ENCODE assay signal across 8 mouse cellular contexts in genomic region chr6:114876033-114876432, GRCm38 (mm10).
DNase-seq lines count a peak whose midpoint lies in the region; ATAC-seq and TF ChIP-seq lines count a peak whose summit lies in the region.

No protein-coding gene starts in this region.

- no peaks in the 10 kb centered on the region for H3K27me3 ChIP-seq in heart, embryonic 13.5 days (replicated peaks)
- H3K27me3 ChIP-seq in hindbrain, embryonic 13.5 days: no peaks in the 10 kb centered on the region
- no peaks in the 10 kb centered on the region for H3K27me3 ChIP-seq in midbrain, embryonic 10.5 days (ENCODE audit: low read depth, poor library complexity, severe bottlenecking)

- DNase-seq in heart, postnatal 36 days: no peak
- no peak for DNase-seq in midbrain, embryonic 10.5 days (ENCODE audit: low spot score)
- DNase-seq in spleen, postnatal 10 days (ENCODE audit: low spot score in 2 of 2): no peak
- DNase-seq in B cell, adult 2 months: no peak
- no peak for DNase-seq in right cerebral cortex, postnatal 10 days (ENCODE audit: low spot score in 2 of 2)

- intact Hi-C loops in heart, postnatal 36 days (cut with DNase I): no loop called here

- TF ChIP-seq POLR2A in bone marrow, adult 2 months (IDR thresholded peaks at IDR 0.05; ENCODE audit: borderline replicate concordance, control insufficient read depth, low read depth, low read length): no peak

- TF ChIP-seq CTCF in bone marrow, adult 2 months (IDR thresholded peaks at IDR 0.05; ENCODE audit: control insufficient read depth, insufficient read depth, low read length): no peak

- H3K4me1 ChIP-seq in heart, embryonic 13.5 days: peaks cover 91% of the 10 kb centered on the region
- peaks cover 5% of the 10 kb centered on the region; the same call in 1 of the 2 replicates for H3K4me1 ChIP-seq in bone marrow, adult 2 months (ENCODE audit: control insufficient read depth, insufficient read depth, low read length)
- peaks cover 86% of the 10 kb centered on the region for H3K4me1 ChIP-seq in hindbrain, embryonic 13.5 days (replicated peaks)
- peaks cover 91% of the 10 kb centered on the region for H3K4me1 ChIP-seq in midbrain, embryonic 10.5 days

- H3K27ac ChIP-seq in heart, embryonic 13.5 days (replicated peaks): peak overlapping the region; percentile 99
- H3K27ac ChIP-seq in bone marrow, adult 2 months (ENCODE audit: control insufficient read depth, insufficient read depth, low read depth, low read length, poor library complexity): peak overlapping the region; percentile 95
- peak overlapping the region; percentile 97 for H3K27ac ChIP-seq in hindbrain, embryonic 13.5 days
- H3K27ac ChIP-seq in midbrain, embryonic 10.5 days (replicated peaks): peak overlapping the region; percentile 96

- no peak overlapping the region for H3K4me3 ChIP-seq in heart, embryonic 13.5 days
- H3K4me3 ChIP-seq in bone marrow, adult 2 months (replicated peaks; ENCODE audit: control insufficient read depth, low read depth, low read length): no peak overlapping the region
- no peak overlapping the region for H3K4me3 ChIP-seq in hindbrain, embryonic 13.5 days
- H3K4me3 ChIP-seq in midbrain, embryonic 10.5 days: no peak overlapping the region

- H3K36me3 ChIP-seq in heart, embryonic 13.5 days: peaks cover 20% of the 10 kb centered on the region
- H3K36me3 ChIP-seq in hindbrain, embryonic 13.5 days: no peaks in the 10 kb centered on the region; the same call in 1 of the 2 replicates
- H3K36me3 ChIP-seq in midbrain, embryonic 10.5 days: peaks cover 11% of the 10 kb centered on the region

- H3K9me3 ChIP-seq in heart, embryonic 13.5 days: no peaks in the 10 kb centered on the region
- no peaks in the 10 kb centered on the region for H3K9me3 ChIP-seq in hindbrain, embryonic 13.5 days
- H3K9me3 ChIP-seq in midbrain, embryonic 10.5 days (replicated peaks): no peaks in the 10 kb centered on the region

- peak overlapping the region; percentile 88 for H3K9ac ChIP-seq in heart, embryonic 13.5 days
- H3K9ac ChIP-seq in hindbrain, embryonic 13.5 days: peak overlapping the region; percentile 78

- no peak for ATAC-seq in heart, embryonic 13.5 days (ENCODE audit: extremely low read depth, insufficient number of reproducible peaks, low FRiP score, low TSS enrichment)
- no peak for ATAC-seq in hindbrain, embryonic 13.5 days (ENCODE audit: low FRiP score)

- WGBS in heart, embryonic 13.5 days: 26% methylated on average over 4 of the region's 4 CpGs
- WGBS in bone marrow, adult 2 months: 37% methylated on average over 4 of the region's 4 CpGs
- WGBS in hindbrain, embryonic 13.5 days: 16% methylated on average over 4 of the region's 4 CpGs
- WGBS in midbrain, embryonic 10.5 days: 30% methylated on average over 4 of the region's 4 CpGs

- H3K4me2 ChIP-seq in heart, embryonic 13.5 days: 0 out of 2 replicates have a peak overlapping the region, but pooled peaks have one; percentile 97
- H3K4me2 ChIP-seq in hindbrain, embryonic 13.5 days: peak overlapping the region; percentile 67; the same call in 1 of the 2 replicates
